Mouse (Mus musculus): ENCODE data around the gene Gse1.

GRCm38 (mm10) chr8:120302941-120303675, 74.9 kb downstream of the Gse1 start:
- TF ChIP-seq HCFC1 (IDR thresholded peaks at IDR 0.05; ENCODE audit: low read depth, low read length) = no peak
- TF ChIP-seq MYC (IDR thresholded peaks at IDR 0.05; ENCODE audit: low read depth, low read length) = no peak
- no peak for TF ChIP-seq CTCF (IDR thresholded peaks at IDR 0.05 in 2 of 3, conservative IDR thresholded peaks at IDR 0.05 in 1 of 3; ENCODE audit: control insufficient read depth in 1 of 3, insufficient read depth in 1 of 3, low read depth in 2 of 3, low read length in 3 of 3, poor library complexity in 1 of 3, severe bottlenecking in 1 of 3)
- TF ChIP-seq MEF2A (IDR thresholded peaks at IDR 0.05; ENCODE audit: extremely low read depth, insufficient replicate concordance, low read depth, low read length, poor library complexity, severe bottlenecking) = no peak
- TF ChIP-seq TAL1 (IDR thresholded peaks at IDR 0.05; ENCODE audit: low read length) = no peak
- no peak for TF ChIP-seq POLR2A (IDR thresholded peaks at IDR 0.05; ENCODE audit: control insufficient read depth in 1 of 2, insufficient read depth in 1 of 2, low read depth in 1 of 2, low read length in 2 of 2, poor library complexity in 1 of 2)
- no peak for TF ChIP-seq EP300 (IDR thresholded peaks at IDR 0.05; ENCODE audit: low read depth in 1 of 2, low read length in 2 of 2)
- TF ChIP-seq MAZ (IDR thresholded peaks at IDR 0.05; ENCODE audit: low read depth, low read length) = no peak

Data from MEL (cell line).